Mouse (Mus musculus): ENCODE data around the gene Cldn13. TPM values are rescaled to one million over a fixed set of nuclear protein-coding genes. Genes with fewer than 3 reads are reported as not detected.

Gene Cldn13
- polyA plus RNA-seq, 1 experiment = not detected

DNA sequence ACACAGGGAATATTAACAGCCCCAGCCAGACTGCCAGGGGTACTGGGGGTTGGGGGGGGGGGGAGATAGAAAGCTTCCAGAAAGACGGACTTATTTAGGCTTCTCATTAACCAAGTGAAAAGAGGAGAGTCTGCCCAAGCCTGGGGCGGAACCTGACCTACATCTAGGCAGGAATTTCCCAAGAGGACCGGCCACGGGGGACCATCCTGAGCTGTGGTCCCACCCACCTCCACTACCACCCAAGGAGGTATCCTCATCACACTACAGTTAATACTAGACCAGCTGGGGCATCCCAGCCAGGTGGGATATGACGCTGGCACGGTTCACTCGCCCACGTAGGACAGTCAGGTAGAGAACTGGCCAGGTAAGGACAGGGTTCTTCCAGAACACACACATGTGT is 42.3 kb downstream of the Cldn13 start:
- H3K79me3 ChIP-seq (ENCODE audit: low read depth) = no peaks in the 10 kb centered on the region
- H3K27me3 ChIP-seq (ENCODE audit: control insufficient read depth, insufficient read depth, insufficient read length) = peaks cover 22% of the 10 kb centered on the region
- no peak overlapping the region for H3ac ChIP-seq (ENCODE audit: control insufficient read depth, insufficient read length, low read depth)
- H3K79me2 ChIP-seq (ENCODE audit: control insufficient read depth, insufficient read depth) = no peaks in the 10 kb centered on the region
- TF ChIP-seq MYOG (IDR thresholded peaks at IDR 0.05; ENCODE audit: control insufficient read depth, extremely low read depth, insufficient read length) (no peak), MYOD1 (IDR thresholded peaks at IDR 0.05; ENCODE audit: control insufficient read depth, insufficient read length, low read depth) (no peak), FOSL1 (IDR thresholded peaks at IDR 0.05; ENCODE audit: insufficient read depth, low read length, poor library complexity, severe bottlenecking) (no peak), CTCF (IDR thresholded peaks at IDR 0.05; ENCODE audit: control insufficient read depth, insufficient read depth, insufficient read length) (no peak), CEBPB (IDR thresholded peaks at IDR 0.05; ENCODE audit: low read depth) (no peak), USF1 (IDR thresholded peaks at IDR 0.05; ENCODE audit: low read depth) (no peak)
- no peaks in the 10 kb centered on the region for H3K36me3 ChIP-seq (ENCODE audit: control insufficient read depth, insufficient read depth)
- H3K4me3 ChIP-seq (ENCODE audit: insufficient read depth, poor library complexity, severe bottlenecking) = no peak overlapping the region

DNA sequence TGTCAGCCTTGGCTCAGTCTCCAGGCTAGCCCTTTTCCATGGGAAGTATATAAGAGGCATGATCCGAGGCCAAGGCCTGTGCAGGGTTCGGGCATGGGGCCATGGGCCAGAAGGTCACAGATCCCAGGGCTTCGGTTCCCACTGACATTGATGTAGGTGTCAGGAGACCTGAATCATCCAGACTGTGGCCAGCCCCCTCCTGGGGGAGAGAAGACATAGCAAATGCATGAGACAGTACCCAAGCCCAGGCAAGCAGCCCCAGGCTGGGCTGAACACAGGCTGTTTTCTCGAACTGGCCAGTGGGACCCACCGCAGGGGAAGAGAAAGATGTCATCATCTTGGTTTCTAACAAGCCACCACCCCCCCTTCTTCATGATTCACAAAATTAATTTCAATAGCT is 42.7 kb downstream of the Cldn13 start:
- TF ChIP-seq MAX (IDR thresholded peaks at IDR 0.05) (no peak), CTCF (IDR thresholded peaks at IDR 0.05; ENCODE audit: control insufficient read depth, insufficient read depth, insufficient read length) (no peak), MYOG (IDR thresholded peaks at IDR 0.05; ENCODE audit: control insufficient read depth, extremely low read depth, insufficient read length) (no peak)
- Histone ChIP-seq H3ac (ENCODE audit: control insufficient read depth, insufficient read length, low read depth) (no peak overlapping the region), H3K79me2 (ENCODE audit: control insufficient read depth, insufficient read depth) (no peaks in the 10 kb centered on the region), H3K79me3 (ENCODE audit: low read depth) (no peaks in the 10 kb centered on the region), H3K27me3 (ENCODE audit: control insufficient read depth, insufficient read depth, insufficient read length) (peaks cover 22% of the 10 kb centered on the region), H3K36me3 (ENCODE audit: control insufficient read depth, insufficient read depth) (no peaks in the 10 kb centered on the region), H3K4me3 (ENCODE audit: insufficient read depth, poor library complexity, severe bottlenecking) (no peak overlapping the region)

DNA sequence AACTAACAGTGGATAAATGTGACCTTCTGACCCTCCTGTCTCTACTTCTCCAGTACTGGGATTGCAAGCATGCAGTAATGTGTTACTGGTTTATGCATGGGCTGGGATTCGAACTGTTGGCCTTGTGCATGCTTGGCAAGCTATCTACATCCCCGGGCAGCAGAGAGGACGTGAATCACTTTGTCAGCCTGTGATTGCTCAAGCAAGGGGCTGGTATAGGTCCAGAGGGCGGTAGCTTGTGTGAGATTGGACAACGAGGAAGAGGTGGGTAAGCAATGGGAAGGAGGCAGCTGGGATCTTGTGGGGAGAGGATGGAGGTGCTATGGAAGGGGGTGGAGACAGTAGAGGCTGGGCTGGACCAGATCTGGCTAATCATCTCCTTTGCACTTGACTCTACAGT is 46.8 kb downstream of the Cldn13 start:
- TF ChIP-seq USF1 (IDR thresholded peaks at IDR 0.05; ENCODE audit: low read depth) (no peak), FOSL1 (IDR thresholded peaks at IDR 0.05; ENCODE audit: insufficient read depth, low read length, poor library complexity, severe bottlenecking) (no peak), MYOD1 (IDR thresholded peaks at IDR 0.05; ENCODE audit: control insufficient read depth, insufficient read length, low read depth) (no peak), CEBPB (IDR thresholded peaks at IDR 0.05; ENCODE audit: low read depth) (no peak), MAX (IDR thresholded peaks at IDR 0.05) (no peak), CTCF (IDR thresholded peaks at IDR 0.05; ENCODE audit: control insufficient read depth, insufficient read depth, insufficient read length) (no peak), MYOG (IDR thresholded peaks at IDR 0.05; ENCODE audit: control insufficient read depth, extremely low read depth, insufficient read length) (no peak)
- H3K79me2 ChIP-seq (ENCODE audit: control insufficient read depth, insufficient read depth) = no peaks in the 10 kb centered on the region
- no peaks in the 10 kb centered on the region for H3K79me3 ChIP-seq (ENCODE audit: low read depth)
- H3K36me3 ChIP-seq (ENCODE audit: control insufficient read depth, insufficient read depth) = no peaks in the 10 kb centered on the region
- no peak overlapping the region for H3ac ChIP-seq (ENCODE audit: control insufficient read depth, insufficient read length, low read depth)
- H3K4me3 ChIP-seq (ENCODE audit: insufficient read depth, poor library complexity, severe bottlenecking) = no peak overlapping the region
- H3K27me3 ChIP-seq (ENCODE audit: control insufficient read depth, insufficient read depth, insufficient read length) = peaks cover 34% of the 10 kb centered on the region

DNA sequence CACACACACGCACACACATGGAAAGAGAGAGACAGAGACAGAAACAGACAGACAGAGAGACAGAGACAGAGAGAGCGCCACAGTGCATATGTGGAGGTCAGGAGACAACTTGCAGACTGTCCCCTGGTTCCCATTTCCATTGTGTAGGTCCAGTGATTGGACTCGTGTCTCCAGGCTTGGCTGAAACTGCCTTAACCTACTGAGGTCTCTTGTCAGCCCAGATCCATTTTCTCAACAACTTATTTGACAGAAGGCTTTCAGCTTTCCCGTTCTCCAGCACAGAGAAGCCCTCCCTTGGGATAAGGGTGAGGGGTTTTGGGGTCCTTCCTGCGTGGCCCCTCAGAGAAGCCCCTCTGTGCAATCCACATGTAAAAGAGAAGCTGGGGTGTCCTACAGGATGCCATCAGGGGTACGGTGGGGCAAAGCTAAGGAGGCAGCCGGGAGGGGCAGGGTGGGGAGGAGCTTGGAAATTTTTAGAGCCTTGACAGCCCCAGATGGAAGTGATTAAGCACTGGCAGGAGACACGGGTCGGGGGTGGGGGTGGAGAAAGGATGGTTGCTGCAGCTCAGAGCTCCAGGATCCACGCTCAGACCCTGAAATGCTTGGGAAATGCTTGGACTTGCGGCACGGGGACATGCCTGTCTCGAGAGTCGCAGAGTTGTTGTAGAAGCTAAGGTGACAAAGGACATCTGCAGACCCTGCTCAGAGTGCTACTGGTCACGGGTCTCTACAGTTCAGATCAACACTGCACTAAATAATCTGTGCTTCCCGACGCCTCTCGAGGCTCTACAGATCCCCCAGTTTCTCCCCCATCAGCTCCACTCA is 47.8 kb downstream of the Cldn13 start:
- Histone ChIP-seq H3K79me2 (ENCODE audit: control insufficient read depth, insufficient read depth) (no peaks in the 10 kb centered on the region), H3K27me3 (ENCODE audit: control insufficient read depth, insufficient read depth, insufficient read length) (peaks cover 31% of the 10 kb centered on the region), H3K36me3 (ENCODE audit: control insufficient read depth, insufficient read depth) (no peaks in the 10 kb centered on the region), H3ac (ENCODE audit: control insufficient read depth, insufficient read length, low read depth) (no peak overlapping the region), H3K79me3 (ENCODE audit: low read depth) (no peaks in the 10 kb centered on the region), H3K4me3 (ENCODE audit: insufficient read depth, poor library complexity, severe bottlenecking) (no peak overlapping the region)
- TF ChIP-seq CEBPB (IDR thresholded peaks at IDR 0.05; ENCODE audit: low read depth) = no peak
- no peak for TF ChIP-seq MYOG (IDR thresholded peaks at IDR 0.05; ENCODE audit: control insufficient read depth, extremely low read depth, insufficient read length)
- TF ChIP-seq USF1 (IDR thresholded peaks at IDR 0.05; ENCODE audit: low read depth) = no peak
- TF ChIP-seq FOSL1 (IDR thresholded peaks at IDR 0.05; ENCODE audit: insufficient read depth, low read length, poor library complexity, severe bottlenecking) = no peak
- no peak for TF ChIP-seq MYOD1 (IDR thresholded peaks at IDR 0.05; ENCODE audit: control insufficient read depth, insufficient read length, low read depth)
- TF ChIP-seq CTCF (IDR thresholded peaks at IDR 0.05; ENCODE audit: control insufficient read depth, insufficient read depth, insufficient read length) = no peak
- TF ChIP-seq MAX (IDR thresholded peaks at IDR 0.05) = no peak

DNA sequence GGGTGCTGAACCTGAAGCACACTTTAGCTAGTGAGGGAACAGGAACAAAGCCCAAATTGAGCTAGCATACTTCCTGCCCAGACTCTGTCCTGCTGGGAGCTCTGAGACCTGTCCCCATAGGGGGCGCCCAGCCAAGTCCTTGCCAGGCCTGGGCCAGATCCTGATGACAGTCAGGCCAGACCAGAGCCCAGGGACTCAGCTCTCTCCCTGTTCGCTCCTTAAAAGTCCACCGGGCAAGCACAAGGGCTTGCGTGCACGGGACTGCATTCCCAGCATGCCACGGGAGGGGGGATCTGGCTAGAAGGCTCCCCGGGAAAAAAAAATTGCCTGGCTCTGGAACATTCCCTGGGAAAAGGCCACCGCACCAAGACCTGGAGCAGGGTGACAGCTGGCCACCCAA is 50.2 kb downstream of the Cldn13 start:
- TF ChIP-seq CTCF (IDR thresholded peaks at IDR 0.05; ENCODE audit: control insufficient read depth, insufficient read depth, insufficient read length) (no peak), USF1 (IDR thresholded peaks at IDR 0.05; ENCODE audit: low read depth) (no peak), MYOD1 (IDR thresholded peaks at IDR 0.05; ENCODE audit: control insufficient read depth, insufficient read length, low read depth) (no peak), CEBPB (IDR thresholded peaks at IDR 0.05; ENCODE audit: low read depth) (no peak), MAX (IDR thresholded peaks at IDR 0.05) (no peak), FOSL1 (IDR thresholded peaks at IDR 0.05; ENCODE audit: insufficient read depth, low read length, poor library complexity, severe bottlenecking) (no peak), MYOG (IDR thresholded peaks at IDR 0.05; ENCODE audit: control insufficient read depth, extremely low read depth, insufficient read length) (no peak)
- H3K79me2 ChIP-seq (ENCODE audit: control insufficient read depth, insufficient read depth) = no peaks in the 10 kb centered on the region
- no peaks in the 10 kb centered on the region for H3K79me3 ChIP-seq (ENCODE audit: low read depth)
- no peak overlapping the region for H3ac ChIP-seq (ENCODE audit: control insufficient read depth, insufficient read length, low read depth)
- H3K36me3 ChIP-seq (ENCODE audit: control insufficient read depth, insufficient read depth) = no peaks in the 10 kb centered on the region
- no peak overlapping the region for H3K4me3 ChIP-seq (ENCODE audit: insufficient read depth, poor library complexity, severe bottlenecking)
- peaks cover 37% of the 10 kb centered on the region for H3K27me3 ChIP-seq (ENCODE audit: control insufficient read depth, insufficient read depth, insufficient read length)

Other genes starting within 250 kb of the Cldn13 start
- gene Limk1, start 226.9 kb downstream of the Cldn13 start, polyA plus RNA-seq (2012; fragmentation: generic; extraction: Trizol) = 32.2 TPM
- gene Eln, start 168.2 kb downstream of the Cldn13 start, polyA plus RNA-seq (2012; fragmentation: generic; extraction: Trizol) = not detected
- not detected for gene Tmem270, start 8.8 kb downstream of the Cldn13 start, polyA plus RNA-seq (2012; fragmentation: generic; extraction: Trizol)
- 4.3 TPM for gene Mettl27, start 16.8 kb upstream of the Cldn13 start, polyA plus RNA-seq (2012; fragmentation: generic; extraction: Trizol)
- 0.04 TPM for gene Cldn4, start 31.4 kb upstream of the Cldn13 start, polyA plus RNA-seq (2012; fragmentation: generic; extraction: Trizol)
- gene Cldn3, start 70.7 kb upstream of the Cldn13 start, polyA plus RNA-seq (2012; fragmentation: generic; extraction: Trizol) = not detected
- 26.8 TPM for gene Abhd11, start 93.6 kb upstream of the Cldn13 start, polyA plus RNA-seq (2012; fragmentation: generic; extraction: Trizol)
- 5.3 TPM for gene Stx1a, start 108.0 kb upstream of the Cldn13 start, polyA plus RNA-seq (2012; fragmentation: generic; extraction: Trizol)
- gene Dnajc30, start 148.7 kb upstream of the Cldn13 start, polyA plus RNA-seq (2012; fragmentation: generic; extraction: Trizol) = 16.8 TPM
- 63.8 TPM for gene Bud23, start 149.4 kb upstream of the Cldn13 start, polyA plus RNA-seq (2012; fragmentation: generic; extraction: Trizol)
- gene Vps37d, start 162.7 kb upstream of the Cldn13 start, polyA plus RNA-seq (2012; fragmentation: generic; extraction: Trizol) = 3.5 TPM
- not detected for gene Mlxipl, start 174.4 kb upstream of the Cldn13 start, polyA plus RNA-seq (2012; fragmentation: generic; extraction: Trizol)
- 17.0 TPM for gene Tbl2, start 234.1 kb upstream of the Cldn13 start, polyA plus RNA-seq (2012; fragmentation: generic; extraction: Trizol)